Mouse (Mus musculus) gastrocnemius, postnatal 14 days (tissue): ENCODE data around the gene Gramd4. TPM values are rescaled to one million over a fixed set of nuclear protein-coding genes. Genes with fewer than 3 reads are reported as not detected.

ENCODE experiments used
- DNase-seq: peaks from one replicate; pipeline ENCODE4 v3.0.0; 2021; ENCODE audit warnings: mixed read lengths
- intact Hi-C: fragments of 180-260 bp; cut with DNase I; formaldehyde crosslinking; loops from one replicate; pipeline ENCODE4 v1.15.1; 2025; ENCODE audit warnings: low total_unique reads
- total RNA-seq, 2 experiments: library from RNA; stranded (reverse); gene quantifications; 2 replicates each; pipeline ENCODE4 v1.2.3; 2021

The Gramd4 gene
- total RNA-seq, 2 experiments from 2014 or later = 7.2 to 8.2 TPM

- DNase-seq = no peak
- intact Hi-C loops = no loop called here
Observed at GRCm38 (mm10) chr15:86066836-86067580, 9.5 kb downstream of the Gramd4 start.

DNA sequence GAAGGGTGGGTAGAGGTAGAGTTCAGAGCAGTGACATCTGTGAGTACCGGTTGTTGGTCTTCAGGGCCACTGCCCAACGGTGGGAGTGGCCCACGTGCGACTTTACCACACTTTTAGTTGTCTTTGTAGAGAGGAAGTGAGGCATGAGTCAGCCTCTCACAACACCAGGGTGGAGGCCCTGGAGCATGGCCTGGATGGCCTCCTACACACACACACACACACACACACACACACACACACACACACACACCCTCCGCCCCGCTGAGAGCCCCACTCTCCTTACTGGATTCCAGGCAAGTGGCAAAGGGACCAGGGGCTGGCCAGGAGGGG lies 10.1 kb downstream of the Gramd4 start:
- DNase-seq = no peak
- intact Hi-C loops = no loop called here

DNA sequence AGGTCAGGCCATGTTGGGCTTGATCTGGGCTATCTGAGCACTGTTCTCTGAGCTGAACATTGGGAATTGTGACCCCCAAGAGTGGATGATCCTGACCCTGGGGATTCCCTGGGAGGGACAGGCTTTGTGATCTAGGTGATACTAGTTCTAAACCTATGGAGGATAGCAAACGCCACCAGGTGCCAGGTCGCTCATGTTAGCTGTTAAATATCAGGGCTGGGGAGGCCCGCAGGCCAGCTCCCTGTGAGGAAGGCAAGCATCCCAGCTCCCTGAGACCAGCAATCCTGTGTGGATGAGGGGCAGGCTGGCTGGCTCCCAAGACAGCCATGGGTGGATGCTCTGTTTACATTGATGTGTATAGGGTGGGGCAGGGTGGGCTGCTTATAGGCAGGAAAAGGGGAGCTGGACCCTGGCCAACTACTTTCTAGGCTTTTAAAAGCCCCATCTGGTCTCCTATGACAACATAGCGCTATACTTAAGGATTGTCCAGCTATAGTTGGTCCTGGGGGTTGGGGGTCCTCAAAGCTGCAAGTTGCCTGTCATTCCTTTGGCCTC lies 10.5 kb downstream of the Gramd4 start:
- intact Hi-C loops = no loop called here

DNA sequence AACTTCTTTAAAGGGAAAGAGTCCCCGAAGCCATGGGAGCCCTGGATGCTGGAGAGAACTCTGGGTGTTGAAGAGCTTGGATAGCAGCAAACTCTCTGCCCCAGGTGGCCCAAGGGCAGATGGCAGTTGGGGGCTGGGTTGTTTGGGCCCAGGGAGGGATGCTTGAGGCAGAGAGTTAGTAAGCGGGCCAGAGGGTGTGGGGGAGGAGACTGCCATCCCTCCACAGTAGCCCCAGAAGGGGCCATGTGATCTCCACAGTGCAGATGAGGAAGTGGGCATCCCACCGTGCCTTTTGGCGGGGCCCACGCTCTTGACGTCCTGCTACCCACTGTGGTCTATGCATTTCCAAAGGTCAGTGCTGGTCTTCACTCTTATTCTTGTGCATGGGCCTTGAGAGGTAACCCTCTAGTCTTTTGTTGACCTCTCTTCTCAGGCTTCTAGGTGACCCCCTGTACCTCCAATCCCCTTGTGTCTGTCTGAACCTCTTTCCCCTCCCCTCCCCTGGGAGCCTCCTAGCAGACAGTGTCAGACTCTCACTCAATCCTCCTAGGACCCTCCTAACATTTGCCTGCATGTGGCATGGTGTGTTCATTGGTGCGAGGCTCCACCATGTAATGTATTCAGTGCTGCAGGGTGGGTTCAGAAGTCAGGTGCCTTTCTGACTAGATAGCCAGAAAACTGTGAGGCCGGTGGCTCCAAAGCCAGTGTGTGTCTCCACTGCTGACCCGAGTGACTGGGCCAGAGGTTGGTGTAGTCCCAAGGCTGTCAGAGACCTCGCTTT lies 11.7 kb downstream of the Gramd4 start:
- DNase-seq = no peak
- intact Hi-C loops = no loop called here

More for the DNA sequence above, 10.5 kb downstream of the Gramd4 start:
- no peak for DNase-seq

GRCm38 (mm10) chr15:86070368-86070767 lies 12.9 kb downstream of the Gramd4 start:
- no peak for DNase-seq
- intact Hi-C loops = no loop called here

DNA sequence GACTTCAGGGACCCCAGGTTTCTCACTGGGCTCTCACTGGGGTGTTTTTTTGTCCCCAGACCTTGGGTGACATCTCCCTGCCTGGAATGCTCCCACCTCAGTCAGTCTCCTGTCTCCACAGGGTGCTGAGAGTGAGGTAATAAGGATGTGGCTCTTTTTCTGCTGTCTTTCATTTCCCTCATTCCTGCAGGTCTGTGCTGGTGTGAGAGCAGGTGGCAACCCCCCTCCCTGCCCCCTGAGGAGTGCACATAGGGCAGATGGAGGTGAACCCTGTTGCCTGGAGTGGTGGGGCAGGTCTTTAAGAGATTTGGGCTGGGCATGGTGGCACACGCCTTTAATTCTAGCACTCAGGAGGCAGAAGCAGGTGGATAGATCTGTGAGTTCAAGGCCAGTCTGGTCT lies 13.7 kb downstream of the Gramd4 start:
- intact Hi-C loops = no loop called here

GRCm38 (mm10) chr15:86074171-86074937 lies 16.9 kb downstream of the Gramd4 start:
- DNase-seq = no peak
- intact Hi-C loops = no loop called here

More for the DNA sequence above, 13.7 kb downstream of the Gramd4 start:
- no peak for DNase-seq

- no peak for DNase-seq
- intact Hi-C loops = no loop called here
Observed at GRCm38 (mm10) chr15:86075305-86076047, 18.0 kb downstream of the Gramd4 start.

GRCm38 (mm10) chr15:86076048-86076315 lies 18.5 kb downstream of the Gramd4 start:
- no peak for DNase-seq
- intact Hi-C loops = no loop called here

- intact Hi-C loops = no loop called here
- DNase-seq = no peak
Observed at GRCm38 (mm10) chr15:86076378-86076777, 18.9 kb downstream of the Gramd4 start.

DNA sequence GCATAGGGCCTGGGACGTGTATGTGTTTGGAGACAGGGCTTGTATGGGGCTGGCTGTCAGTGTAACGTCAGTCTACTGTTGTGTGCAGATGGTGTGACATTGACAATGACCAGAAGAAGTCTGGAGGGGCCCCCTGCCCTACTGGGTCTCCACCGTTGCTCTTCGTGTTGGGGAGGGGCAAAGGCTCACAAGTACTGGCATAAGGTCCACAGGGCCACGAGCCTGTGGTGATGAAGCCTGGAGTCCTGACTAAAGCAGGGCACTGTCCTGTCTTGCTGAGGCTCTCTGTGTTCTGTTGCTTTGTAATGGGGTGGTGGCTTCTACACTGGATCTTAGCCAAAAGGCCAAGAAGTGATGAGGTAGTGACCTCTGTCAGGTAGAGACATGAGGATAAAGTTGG lies 20.4 kb downstream of the Gramd4 start:
- DNase-seq = no peak
- intact Hi-C loops = no loop called here

- intact Hi-C loops = no loop called here
- DNase-seq = no peak
Observed at GRCm38 (mm10) chr15:86078481-86079216, 21.2 kb downstream of the Gramd4 start.

- no peak for DNase-seq
- intact Hi-C loops = no loop called here
Observed at GRCm38 (mm10) chr15:86079467-86079866, 22.0 kb downstream of the Gramd4 start.

- DNase-seq = no peak
- intact Hi-C loops = no loop called here
Observed at GRCm38 (mm10) chr15:86079876-86080275, 22.4 kb downstream of the Gramd4 start.

DNA sequence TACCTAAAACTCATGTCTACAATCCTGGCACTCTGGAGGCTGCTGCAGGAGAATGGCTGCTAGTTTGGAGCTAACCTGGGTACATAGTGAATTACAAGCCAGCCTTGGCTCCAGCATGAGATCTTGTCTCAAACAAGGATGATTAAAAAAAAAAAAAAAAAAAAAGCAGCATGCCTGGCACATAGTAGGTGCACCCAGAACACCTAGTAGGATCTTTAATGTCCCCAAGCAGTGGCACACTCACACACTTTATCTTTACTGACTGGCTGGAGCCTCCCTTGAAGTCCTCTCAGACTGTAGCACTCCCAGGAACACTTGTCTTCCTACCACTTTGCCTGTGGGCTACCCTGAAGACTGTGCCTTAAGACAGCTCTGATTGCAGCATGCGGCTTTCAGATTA lies 22.9 kb downstream of the Gramd4 start:
- intact Hi-C loops = no loop called here
- DNase-seq = no peak

DNA sequence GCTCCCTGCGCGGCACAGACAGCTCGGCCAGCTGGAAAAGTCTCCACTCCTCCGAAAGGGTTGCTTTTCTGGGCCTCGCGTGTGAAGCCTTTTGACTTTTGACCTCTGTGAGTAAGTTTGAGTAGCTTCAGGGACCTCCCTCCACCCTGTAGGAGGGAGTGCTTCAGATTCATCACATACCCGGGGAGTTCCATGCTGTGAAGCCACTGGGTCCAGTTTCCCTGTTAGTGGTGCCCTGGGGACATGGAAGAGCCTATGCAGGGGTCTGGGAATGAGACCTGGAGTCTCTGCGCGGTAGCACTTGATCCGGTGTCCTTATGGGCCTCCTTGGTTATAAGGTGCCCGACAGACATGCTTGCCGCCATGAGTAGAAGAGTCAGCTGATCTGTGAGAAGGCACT lies 24.2 kb downstream of the Gramd4 start:
- no peak for DNase-seq
- intact Hi-C loops = no loop called here

DNA sequence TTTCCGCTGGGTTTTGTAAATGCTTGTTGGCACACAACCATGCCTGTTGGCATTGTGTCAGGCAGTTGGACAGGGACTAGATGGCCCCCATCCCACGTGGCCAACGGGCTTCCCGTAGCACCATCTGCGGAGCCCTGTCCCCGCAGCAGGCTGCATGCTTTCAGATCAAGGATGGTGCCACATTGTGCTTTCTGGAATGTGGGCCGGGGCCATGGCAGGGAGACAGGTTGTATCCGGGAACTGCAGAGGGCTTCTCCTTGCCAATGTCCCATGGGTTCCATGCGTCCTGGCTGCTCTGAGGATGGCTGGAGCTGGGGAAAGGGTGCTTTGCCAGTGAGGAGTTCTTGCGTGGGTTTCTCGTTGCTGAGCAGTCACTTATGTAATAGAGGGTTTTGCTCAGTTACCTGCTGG lies 25.1 kb downstream of the Gramd4 start:
- no peak for DNase-seq
- intact Hi-C loops = no loop called here

DNA sequence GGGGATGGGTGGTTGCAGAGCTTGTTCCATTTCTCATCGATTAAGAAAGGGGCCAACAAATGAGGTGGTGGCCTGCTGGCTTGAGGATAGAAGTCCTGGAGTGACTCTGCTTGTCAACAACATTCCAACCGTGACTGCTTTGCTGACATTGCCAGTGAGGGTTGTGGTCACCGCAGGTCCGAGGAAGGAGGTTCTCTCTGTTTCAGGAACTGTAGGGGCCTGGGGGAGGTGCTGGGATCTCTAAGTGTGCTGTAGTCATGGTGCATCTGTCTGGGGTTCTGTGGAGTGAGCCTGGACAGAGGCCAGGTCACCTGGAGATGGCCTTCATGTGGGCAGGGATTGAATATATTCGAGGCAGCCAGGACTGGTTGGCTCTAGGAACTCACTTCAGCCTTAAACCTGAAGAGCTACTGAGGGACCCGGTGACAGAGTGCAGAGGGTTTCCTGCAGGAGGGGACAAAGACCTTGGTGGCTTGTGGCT lies 25.8 kb downstream of the Gramd4 start:
- DNase-seq = no peak

More for the DNA sequence above, 25.8 kb downstream of the Gramd4 start:
- intact Hi-C loops = no loop called here
